Mouse (Mus musculus) CH12.LX (cell line): ENCODE results near the gene D17H6S53E. TPM values are rescaled to one million over a fixed set of nuclear protein-coding genes. Genes with fewer than 3 reads are reported as not detected.

Source experiments
- DNase-seq: peaks from one replicate; pipeline ENCODE4 v3.0.0-alpha.2; 2013; ENCODE audit errors: extremely low read depth
- H3K27ac ChIP-seq: 2 replicates; pipeline ENCODE4 v1.5.1; 2012; ENCODE audit warnings: low read depth, mild to moderate bottlenecking, control low read depth, moderate library complexity; ENCODE audit not compliant: insufficient read depth
- H3K27me3 ChIP-seq: replicated peaks from 2 replicates; pipeline ENCODE3; 2012; ENCODE audit warnings: inconsistent platforms
- H3K36me3 ChIP-seq, 2 experiments: replicated peaks in 1 of 2; 2 replicates each; pipeline versions ENCODE3 to v1.6.1; 2012; ENCODE audit warnings: inconsistent platforms in 1 of 2, low read length in 1 of 2, mild to moderate bottlenecking in 1 of 2, mixed read lengths in 1 of 2, moderate library complexity in 1 of 2; ENCODE audit not compliant: control insufficient read depth in 1 of 2, insufficient read depth in 1 of 2
- H3K4me1 ChIP-seq, 2 experiments: 2 replicates each; pipeline ENCODE4 v1.6.1; 2012; ENCODE audit warnings: inconsistent platforms in 1 of 2, moderate library complexity in 1 of 2; ENCODE audit not compliant: insufficient read depth in 2 of 2, control insufficient read depth in 1 of 2
- H3K4me2 ChIP-seq: 2 replicates; pipeline ENCODE4 v1.6.1; 2012; ENCODE audit warnings: low read depth, mild to moderate bottlenecking, control low read depth; ENCODE audit not compliant: poor library complexity, insufficient read depth, severe bottlenecking
- H3K4me3 ChIP-seq, 3 experiments: fragments of 150-350 bp in 1 of 3; sonication (generic) in 1 of 3; replicated peaks in 1 of 3; 2 replicates each; pipeline versions ENCODE3 to v1.5.1; 2011 to 2012; ENCODE audit warnings: low read depth in 2 of 3, low read length in 2 of 3, mild to moderate bottlenecking in 2 of 3, moderate library complexity in 2 of 3, control low read depth in 1 of 3, improper control_type of control experiment in 1 of 3, inconsistent platforms in 1 of 3, mixed read lengths in 1 of 3; ENCODE audit not compliant: poor library complexity in 1 of 3
- H3K79me2 ChIP-seq: replicated peaks from 2 replicates; pipeline ENCODE4 v1.6.1; 2012; ENCODE audit warnings: mild to moderate bottlenecking, moderate library complexity; ENCODE audit not compliant: control insufficient read depth, poor library complexity, insufficient read depth, severe bottlenecking; ENCODE audit errors: extremely low read depth
- H3K9ac ChIP-seq: 2 replicates; pipeline ENCODE4 v1.6.1; 2012; ENCODE audit warnings: low read depth, mild to moderate bottlenecking, control low read depth, moderate library complexity; ENCODE audit not compliant: insufficient read depth
- H3K9me3 ChIP-seq: replicated peaks from 2 replicates; pipeline ENCODE3; 2012; ENCODE audit warnings: low read length, inconsistent platforms, mixed read lengths
- CHD1 ChIP-seq: IDR thresholded peaks from 2 replicates; pipeline ENCODE4 v1.6.1; 2012; ENCODE audit warnings: low read depth, low read length, improper control_type of control experiment, inconsistent platforms
- CHD2 ChIP-seq: IDR thresholded peaks from 2 replicates; pipeline ENCODE4 v1.6.1; 2011; ENCODE audit warnings: low read length, improper control_type of control experiment
- CTCF ChIP-seq, 2 experiments: IDR thresholded peaks in 1 of 2; conservative IDR thresholded peaks in 1 of 2; 2 replicates each; pipeline ENCODE4 v1.5.1; 2011 to 2012; ENCODE audit warnings: low read depth in 2 of 2, low read length in 2 of 2, improper control_type of control experiment in 1 of 2, inconsistent platforms in 1 of 2, mild to moderate bottlenecking in 1 of 2, moderate library complexity in 1 of 2
- E2F4 ChIP-seq: IDR thresholded peaks from 2 replicates; pipeline ENCODE4 v1.6.1; 2011; ENCODE audit warnings: low read depth, low read length, improper control_type of control experiment; ENCODE audit not compliant: insufficient replicate concordance
- EP300 ChIP-seq: IDR thresholded peaks from 2 replicates; pipeline ENCODE4 v1.6.1; 2011; ENCODE audit warnings: low read length, improper control_type of control experiment
- GABPA ChIP-seq: IDR thresholded peaks from 2 replicates; pipeline ENCODE4 v1.6.1; 2012; ENCODE audit warnings: low read depth, low read length, improper control_type of control experiment, inconsistent platforms; ENCODE audit not compliant: insufficient replicate concordance
- HCFC1 ChIP-seq: IDR thresholded peaks from 2 replicates; pipeline ENCODE4 v1.6.1; 2012; ENCODE audit warnings: low read depth, mild to moderate bottlenecking, inconsistent platforms, low read length, improper control_type of control experiment
- IRF4 ChIP-seq: IDR thresholded peaks from 2 replicates; pipeline ENCODE4 v1.6.1; 2014; ENCODE audit warnings: low read depth, mild to moderate bottlenecking, inconsistent platforms, low read length, improper control_type of control experiment
- JUN ChIP-seq: IDR thresholded peaks from 2 replicates; pipeline ENCODE4 v1.6.1; 2011; ENCODE audit warnings: low read depth, mild to moderate bottlenecking, low read length, improper control_type of control experiment, moderate library complexity; ENCODE audit not compliant: insufficient read depth
- JUND ChIP-seq: conservative IDR thresholded peaks from 2 replicates; pipeline ENCODE4 v1.6.1; 2011; ENCODE audit warnings: low read depth, low read length, improper control_type of control experiment
- MAX ChIP-seq: IDR thresholded peaks from 2 replicates; pipeline ENCODE4 v1.6.1; 2011; ENCODE audit warnings: low read length, improper control_type of control experiment
- MAZ ChIP-seq: IDR thresholded peaks from 2 replicates; pipeline ENCODE4 v1.6.1; 2012; ENCODE audit warnings: low read depth, mild to moderate bottlenecking, inconsistent platforms, low read length, improper control_type of control experiment, moderate library complexity
- MYC ChIP-seq: IDR thresholded peaks from 2 replicates; pipeline ENCODE4 v1.6.1; 2011; ENCODE audit warnings: low read depth, mild to moderate bottlenecking, improper control_type of control experiment, low read length
- NRF1 ChIP-seq: IDR thresholded peaks from 2 replicates; pipeline ENCODE4 v1.6.1; 2014; ENCODE audit warnings: low read depth, mild to moderate bottlenecking, inconsistent platforms, low read length, improper control_type of control experiment, moderate library complexity
- POLR2A ChIP-seq: IDR thresholded peaks from 2 replicates; pipeline ENCODE4 v1.6.1; 2011; ENCODE audit warnings: low read depth, mild to moderate bottlenecking, improper control_type of control experiment, low read length
- POLR2AphosphoS2 ChIP-seq: IDR thresholded peaks from 2 replicates; pipeline ENCODE4 v1.6.1; 2011; ENCODE audit warnings: low read depth, low read length, improper control_type of control experiment
- RAD21 ChIP-seq: IDR thresholded peaks from 2 replicates; pipeline ENCODE4 v1.6.1; 2011; ENCODE audit warnings: low read depth, mild to moderate bottlenecking, low read length, improper control_type of control experiment, moderate library complexity
- RCOR1 ChIP-seq: conservative IDR thresholded peaks from 2 replicates; pipeline ENCODE4 v1.6.1; 2012; ENCODE audit warnings: low read depth, mild to moderate bottlenecking, inconsistent platforms, low read length, improper control_type of control experiment
- SIN3A ChIP-seq: IDR thresholded peaks from 2 replicates; pipeline ENCODE4 v1.6.1; 2012; ENCODE audit warnings: low read length, improper control_type of control experiment, inconsistent platforms
- TBP ChIP-seq: conservative IDR thresholded peaks from 2 replicates; pipeline ENCODE4 v1.6.1; 2011; ENCODE audit warnings: low read depth, low read length, improper control_type of control experiment
- TCF12 ChIP-seq: IDR thresholded peaks from 2 replicates; pipeline ENCODE4 v1.6.1; 2014; ENCODE audit warnings: low read depth, mild to moderate bottlenecking, inconsistent platforms, low read length, improper control_type of control experiment
- UBTF ChIP-seq: IDR thresholded peaks from 2 replicates; pipeline ENCODE4 v1.6.1; 2012; ENCODE audit warnings: low read depth, mild to moderate bottlenecking, inconsistent platforms, low read length, improper control_type of control experiment, moderate library complexity
- USF2 ChIP-seq: conservative IDR thresholded peaks from 2 replicates; pipeline ENCODE4 v1.6.1; 2011; ENCODE audit warnings: low read depth, low read length, improper control_type of control experiment
- ZC3H11A ChIP-seq: IDR thresholded peaks from 2 replicates; pipeline ENCODE4 v1.6.1; 2012; ENCODE audit warnings: low read depth, mild to moderate bottlenecking, inconsistent platforms, low read length, improper control_type of control experiment
- ZKSCAN1 ChIP-seq: IDR thresholded peaks from 2 replicates; pipeline ENCODE4 v1.6.1; 2012; ENCODE audit warnings: low read depth, inconsistent platforms, low read length, improper control_type of control experiment, borderline replicate concordance
- ZMIZ1 ChIP-seq: IDR thresholded peaks from 2 replicates; pipeline ENCODE4 v1.6.1; 2012; ENCODE audit warnings: low read depth, mild to moderate bottlenecking, inconsistent platforms, low read length, improper control_type of control experiment
- ZNF384 ChIP-seq: IDR thresholded peaks from 2 replicates; pipeline ENCODE4 v1.6.1; 2012; ENCODE audit warnings: low read depth, low read length, improper control_type of control experiment, inconsistent platforms
- dilution Hi-C: fragments of 300-500 bp; cut with MboI; formaldehyde crosslinking; loops from 2 replicates; pipeline ENCODE4 v1.14.3; 2020; ENCODE audit warnings: low sequenced_read_pairs; ENCODE audit not compliant: extremely low pct_unique_long_range_greater_than_20kb, extremely low pct_ligation_motif_present
- in situ Hi-C: fragments of 300-500 bp; cut with MboI; formaldehyde crosslinking; loops from 3 replicates; pipeline ENCODE4 v1.14.3; 2019; ENCODE audit warnings: low sequenced_read_pairs, low pct_ligation_motif_present, low pct_unique_long_range_greater_than_20kb, mixed read lengths
- polyA plus RNA-seq: library from polyadenylated mRNA; unstranded; fragments of >175 nt; gene quantifications from 2 replicates; pipeline ENCODE4 v1.2.1, GENCODE M21; 2012; ENCODE audit warnings: low read depth; ENCODE audit not compliant: insufficient read length
- total RNA-seq, 2 experiments: library from RNA; depleted of rRNA; stranded (reverse); fragments of 300-350 nt in 1 of 2; fragments of >200 nt in 1 of 2; gene quantifications; 2 replicates each; pipeline ENCODE4 v1.2.3; 2012 to 2014

The D17H6S53E gene
- total and polyA plus RNA-seq, 3 experiments, result 8.7 to 15.6 (median 11.9) TPM

- Histone ChIP-seq H3K4me2 (no peak overlapping the region), H3K4me3 (no peak overlapping the region), H3K79me2 (peaks cover 11% of the 10 kb centered on the region), H3K27me3 (no peaks in the 10 kb centered on the region), H3K4me1 (no peaks in the 10 kb centered on the region), H3K9me3 (no peaks in the 10 kb centered on the region), H3K36me3 (peaks cover 91 to 93% of the 10 kb centered on the region in 2 experiments), H3K27ac (no peak overlapping the region), H3K9ac (no peak overlapping the region)
- TF ChIP-seq MAX (no peak), RAD21 (no peak), JUND (no peak), POLR2A (no peak), CHD1 (no peak), POLR2AphosphoS2 (no peak), JUN (no peak), ZC3H11A (no peak), TCF12 (no peak), MAZ (no peak), GABPA (no peak), CTCF (conservative IDR thresholded peaks at IDR 0.05 in 1 of 2, IDR thresholded peaks at IDR 0.05 in 1 of 2; ENCODE audit: low read depth in 2 of 2, low read length in 2 of 2) (no peak), E2F4 (no peak), SIN3A (no peak), EP300 (no peak), TBP (no peak), IRF4 (no peak), RCOR1 (no peak), ZKSCAN1 (no peak)
- no peak for DNase-seq
- in situ Hi-C loops, result no loop called here
- dilution Hi-C loops, result no loop called here
These were observed 27.8 kb downstream of the D17H6S53E start for GRCm38 (mm10) chr17:35153931-35154330.

- peaks cover 93 to 94% of the 10 kb centered on the region in 2 experiments for H3K36me3 ChIP-seq
- H3K79me2 ChIP-seq, result peaks cover 18% of the 10 kb centered on the region
- no peaks in the 10 kb centered on the region for H3K9me3 ChIP-seq
- H3K4me1 ChIP-seq, result no peaks in the 10 kb centered on the region
- no peak overlapping the region for H3K4me2 ChIP-seq
- H3K27me3 ChIP-seq, result no peaks in the 10 kb centered on the region
- no peak overlapping the region for H3K9ac ChIP-seq
- no peak for DNase-seq
- TF ChIP-seq EP300 (no peak), ZMIZ1 (no peak), JUN (no peak), ZKSCAN1 (no peak), SIN3A (no peak), JUND (no peak), ZC3H11A (no peak), CHD1 (no peak), POLR2AphosphoS2 (no peak), MYC (no peak), USF2 (no peak), UBTF (no peak), HCFC1 (no peak), ZNF384 (no peak), CHD2 (no peak), MAZ (no peak), NRF1 (no peak)
- H3K4me3 ChIP-seq, result no peak overlapping the region
- no peak overlapping the region for H3K27ac ChIP-seq
- in situ Hi-C loops, result no loop called here
- dilution Hi-C loops, result no loop called here
These were observed 28.4 kb downstream of the D17H6S53E start for GRCm38 (mm10) chr17:35154616-35155015.
